Mouse (Mus musculus) kidney, adult 2 months (tissue): ENCODE measurements around the gene Cox7a2l.

Experiments
- CTCF ChIP-seq: fragments of 200-500 bp; conservative IDR thresholded peaks from 2 replicates; pipeline ENCODE4 v1.5.1; 2011; ENCODE audit warnings: low read depth, mild to moderate bottlenecking, control low read depth, low read length, moderate library complexity, mixed read lengths; ENCODE audit not compliant: insufficient read depth, insufficient read length
- POLR2A ChIP-seq: fragments of 200-500 bp; IDR thresholded peaks from one replicate; pipeline ENCODE4 v1.6.1; 2011; ENCODE audit warnings: low read depth, low read length, control low read depth

DNA sequence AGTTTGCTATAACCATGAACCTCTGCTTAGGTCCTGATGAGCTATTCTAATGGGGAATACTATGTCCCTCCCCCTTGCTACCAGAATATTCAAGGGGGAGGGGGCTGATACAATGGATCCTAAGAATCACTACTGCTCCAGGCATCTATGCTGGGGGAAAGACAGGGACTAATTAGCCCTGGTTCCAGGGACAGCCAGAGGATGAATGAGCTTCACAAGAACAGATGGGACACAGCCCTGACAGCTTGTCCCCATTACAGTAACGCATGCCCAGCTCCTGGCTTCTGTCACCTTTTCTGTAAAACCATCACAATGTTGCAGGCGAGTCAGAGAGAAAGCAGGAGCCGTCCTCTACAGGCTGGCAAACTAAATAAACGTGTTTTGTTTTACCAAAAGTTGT is 48.4 kb upstream of the Cox7a2l start:
- no peak for TF ChIP-seq CTCF
- TF ChIP-seq POLR2A: no peak
